Mouse (Mus musculus) kidney, postnatal 0 days (tissue): Measurements from ENCODE around the gene Mad1l1. TPM values are rescaled to one million over a fixed set of nuclear protein-coding genes. Genes with fewer than 3 reads are reported as not detected.
A peak's percentile ranks its signal among the peaks of the same experiment; 100 is the strongest.

Source experiments
- ATAC-seq: fragments of 200-750 bp; cut with Nextera tagmentation; replicated peaks from 2 replicates; pipeline ENCODE4 v1.8.0; 2017; ENCODE audit warnings: low read depth, moderate number of reproducible peaks, moderate TSS enrichment, moderate library complexity; ENCODE audit not compliant: low FRiP score
- DNase-seq: peaks from one replicate; pipeline ENCODE4 v3.0.0-alpha.2; 2016; ENCODE audit warnings: low spot score
- H3K27ac ChIP-seq: fragments of 300-500 bp; sonication (generic); 2 replicates; pipeline ENCODE4 v1.5.1; 2014; ENCODE audit warnings: mild to moderate bottlenecking
- H3K27me3 ChIP-seq: fragments of 300-500 bp; sonication (generic); 2 replicates; pipeline ENCODE4 v1.6.1; 2014; ENCODE audit warnings: low read length, mixed read lengths; ENCODE audit not compliant: insufficient read depth
- H3K36me3 ChIP-seq: fragments of 300-500 bp; sonication (generic); 2 replicates; pipeline ENCODE4 v1.6.1; 2014; ENCODE audit warnings: low read length, mixed read lengths; ENCODE audit not compliant: insufficient read depth
- H3K4me1 ChIP-seq: fragments of 300-500 bp; sonication (generic); replicated peaks from 2 replicates; pipeline ENCODE4 v1.6.1; 2014; ENCODE audit warnings: antibody characterized with exemption, low read length, mixed read lengths; ENCODE audit not compliant: insufficient read depth
- H3K4me2 ChIP-seq: fragments of 300-500 bp; sonication (generic); 2 replicates; pipeline ENCODE4 v1.6.1; 2014; ENCODE audit warnings: mild to moderate bottlenecking, low read length, moderate library complexity, mixed read lengths
- H3K4me3 ChIP-seq: fragments of 300-500 bp; sonication (generic); replicated peaks from 2 replicates; pipeline ENCODE4 v1.5.1; 2014; ENCODE audit warnings: low read depth, low read length
- H3K9ac ChIP-seq: fragments of 300-500 bp; sonication (generic); 2 replicates; pipeline ENCODE4 v1.6.1; 2014; ENCODE audit warnings: low read depth, low read length
- H3K9me3 ChIP-seq: fragments of 300-500 bp; sonication (generic); replicated peaks from 2 replicates; pipeline ENCODE4 v1.6.1; 2016; ENCODE audit warnings: low read length, inconsistent platforms, mixed read lengths
- CTCF ChIP-seq: IDR thresholded peaks from 2 replicates; pipeline ENCODE4 v1.5.1; 2016; ENCODE audit warnings: antibody characterized with exemption, low read depth, mild to moderate bottlenecking, moderate library complexity
- WGBS: fragments of 180-500 bp; shearing (Covaris S2); extraction: QIAGEN DNeasy Blood & Tissue Kit; methylation state at CpG from one replicate; pipeline ENCODE4 v1.1.7; 2014; 5-methylcytosine and 5-hydroxymethylcytosine counted together
- polyA plus RNA-seq: library from polyadenylated mRNA; unstranded; fragments of >200 nt; fragmentation: Nextera tagmentation; extraction: Ambion mirVana; gene quantifications from 2 replicates; pipeline ENCODE4 v1.2.1, GENCODE M21; 2015

Mad1l1 gene
- polyA plus RNA-seq, 1 experiment from 2014 or later: 25.8 TPM

DNA sequence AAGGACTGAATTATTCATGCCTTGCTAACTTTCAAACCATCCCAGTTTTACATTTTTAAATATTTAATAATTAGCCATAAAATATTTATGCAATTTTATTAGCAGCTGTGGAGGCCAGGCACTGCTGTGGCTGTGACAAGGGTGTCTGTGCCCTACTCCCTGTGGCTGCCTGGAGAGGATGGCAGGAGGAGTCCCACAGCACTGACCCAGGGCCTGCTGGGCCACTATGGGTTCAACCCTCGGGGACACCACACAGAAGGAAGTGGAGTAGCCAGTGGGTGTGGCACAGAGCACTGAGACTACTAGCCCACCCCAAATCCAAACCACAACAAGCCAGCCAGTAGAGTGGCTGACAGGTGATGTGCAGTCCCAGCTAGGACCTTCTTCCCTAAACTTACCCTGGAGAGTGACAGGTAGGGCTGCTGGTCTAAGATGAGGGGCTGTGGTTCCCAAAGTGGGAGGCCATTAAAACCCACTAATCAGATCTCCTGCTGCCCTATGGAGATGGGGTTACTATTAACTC, 248.1 kb downstream of the Mad1l1 start:
- H3K4me3 ChIP-seq: no peak overlapping the region
- no peak overlapping the region for H3K9ac ChIP-seq
- H3K9me3 ChIP-seq: no peaks in the 10 kb centered on the region
- H3K4me1 ChIP-seq: no peaks in the 10 kb centered on the region
- H3K27me3 ChIP-seq: no peaks in the 10 kb centered on the region
- no peaks in the 10 kb centered on the region for H3K36me3 ChIP-seq
- no peak overlapping the region for H3K4me2 ChIP-seq
- no peak for TF ChIP-seq CTCF
- H3K27ac ChIP-seq: no peak overlapping the region
- 33% methylated on average over 1 of the region's 1 CpGs for WGBS
- no peak for ATAC-seq
- no peak for DNase-seq

DNA sequence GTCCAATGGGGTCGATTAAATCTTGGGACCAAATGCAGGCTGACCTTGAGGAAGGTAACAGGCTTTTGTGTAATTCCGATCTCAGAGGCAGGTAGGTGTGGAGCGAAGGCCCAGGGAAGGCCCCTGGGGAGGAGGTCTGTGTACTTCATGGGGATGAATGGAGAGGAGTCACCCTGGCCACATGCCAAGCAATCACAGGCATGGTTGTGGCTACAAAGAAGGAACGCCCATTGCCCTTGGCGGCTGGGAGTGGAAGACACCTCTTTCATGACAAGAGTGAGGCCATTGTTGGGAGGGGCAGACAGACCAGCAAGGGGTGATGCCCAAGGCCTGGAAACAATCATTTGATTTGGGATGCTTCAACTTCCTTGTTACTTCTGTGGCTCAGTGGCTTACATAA, 252.8 kb downstream of the Mad1l1 start:
- WGBS: 65% methylated on average over 5 of the region's 5 CpGs
- no peak for DNase-seq
- Histone ChIP-seq H3K9ac (no peak overlapping the region), H3K27me3 (no peaks in the 10 kb centered on the region), H3K4me2 (no peak overlapping the region), H3K4me1 (no peaks in the 10 kb centered on the region), H3K27ac (no peak overlapping the region), H3K36me3 (0 out of 2 replicates have a peak, but pooled peaks cover 4% of the 10 kb centered on the region), H3K9me3 (no peaks in the 10 kb centered on the region), H3K4me3 (no peak overlapping the region)
- TF ChIP-seq CTCF: no peak
- no peak for ATAC-seq

DNA sequence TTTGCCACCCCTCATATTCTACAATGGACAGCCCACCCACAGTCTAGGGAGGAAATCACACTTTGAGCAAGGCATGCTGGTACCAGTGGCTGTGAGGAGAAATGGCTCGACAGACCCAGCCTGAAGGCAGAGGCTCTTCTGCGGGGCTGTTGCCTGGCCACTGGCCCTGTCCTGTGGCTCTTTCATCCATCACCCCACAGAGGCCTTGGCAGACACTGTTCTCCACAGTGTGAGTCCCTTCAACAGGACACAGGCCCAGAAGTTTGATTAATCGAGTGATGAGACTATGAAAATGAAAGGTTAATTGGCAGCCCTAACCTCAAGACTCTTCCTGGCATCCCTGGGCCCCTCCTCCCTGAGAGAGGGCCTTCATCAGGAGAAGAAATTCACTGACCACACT, 253.3 kb downstream of the Mad1l1 start:
- Histone ChIP-seq H3K4me1 (no peaks in the 10 kb centered on the region), H3K36me3 (0 out of 2 replicates have a peak, but pooled peaks cover 4% of the 10 kb centered on the region), H3K27ac (no peak overlapping the region), H3K9me3 (no peaks in the 10 kb centered on the region), H3K27me3 (no peaks in the 10 kb centered on the region), H3K4me3 (no peak overlapping the region), H3K4me2 (no peak overlapping the region), H3K9ac (no peak overlapping the region)
- 52% methylated on average over 3 of the region's 3 CpGs for WGBS
- no peak for TF ChIP-seq CTCF
- no peak for DNase-seq
- no peak for ATAC-seq

DNA sequence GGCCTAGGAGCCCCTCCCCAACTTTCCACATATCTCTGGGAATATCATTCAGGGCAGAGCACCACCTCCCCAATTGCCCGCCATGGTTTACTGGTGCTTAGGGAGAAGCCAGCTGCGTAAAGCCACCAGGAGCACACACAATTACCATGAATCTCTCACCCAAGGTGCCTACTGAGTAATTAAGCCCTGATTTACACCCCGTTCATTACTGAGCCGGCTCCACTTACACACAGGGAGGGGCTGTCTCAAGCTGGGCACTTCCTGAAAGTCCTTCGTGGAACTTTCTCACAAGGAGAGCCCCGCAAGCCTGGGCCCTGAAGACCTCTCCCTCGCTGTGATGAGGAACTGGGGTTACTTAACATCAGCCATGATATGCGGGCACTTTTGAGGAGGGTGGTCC, 254.6 kb downstream of the Mad1l1 start:
- Histone ChIP-seq H3K27me3 (no peaks in the 10 kb centered on the region), H3K36me3 (0 out of 2 replicates have a peak, but pooled peaks cover 4% of the 10 kb centered on the region), H3K4me1 (no peaks in the 10 kb centered on the region), H3K4me3 (no peak overlapping the region), H3K9ac (no peak overlapping the region), H3K9me3 (no peaks in the 10 kb centered on the region), H3K27ac (no peak overlapping the region), H3K4me2 (no peak overlapping the region)
- ATAC-seq: no peak
- 27% methylated on average over 8 of the region's 8 CpGs for WGBS
- no peak for TF ChIP-seq CTCF
- peak; percentile 62 for DNase-seq

DNA sequence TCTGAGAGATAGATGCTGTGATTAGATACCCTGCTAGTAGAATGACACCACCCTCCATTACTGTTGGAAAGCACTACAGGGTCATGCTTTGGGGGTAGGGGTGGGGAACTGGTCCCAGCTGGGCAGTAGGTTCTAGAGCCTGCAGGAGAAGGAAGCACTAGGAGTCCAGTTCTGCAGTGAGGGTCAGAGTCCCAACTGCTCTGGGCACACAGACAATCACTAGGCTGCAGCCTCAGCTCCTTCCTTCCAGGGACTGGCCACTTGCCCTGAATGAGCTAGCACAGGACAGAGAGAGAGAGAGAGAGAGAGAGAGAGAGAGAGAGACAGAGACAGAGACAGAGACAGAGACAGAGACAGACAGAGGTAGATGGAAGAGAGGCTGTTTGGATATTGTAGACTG, 255.1 kb downstream of the Mad1l1 start:
- no peak overlapping the region for H3K9ac ChIP-seq
- no peak overlapping the region for H3K4me2 ChIP-seq
- DNase-seq (no peak), ATAC-seq (no peak)
- no peaks in the 10 kb centered on the region for H3K9me3 ChIP-seq
- no peaks in the 10 kb centered on the region for H3K27me3 ChIP-seq
- 0 out of 2 replicates have a peak, but pooled peaks cover 4% of the 10 kb centered on the region for H3K36me3 ChIP-seq
- H3K4me1 ChIP-seq: no peaks in the 10 kb centered on the region
- H3K27ac ChIP-seq: no peak overlapping the region
- no peak for TF ChIP-seq CTCF
- H3K4me3 ChIP-seq: no peak overlapping the region

DNA sequence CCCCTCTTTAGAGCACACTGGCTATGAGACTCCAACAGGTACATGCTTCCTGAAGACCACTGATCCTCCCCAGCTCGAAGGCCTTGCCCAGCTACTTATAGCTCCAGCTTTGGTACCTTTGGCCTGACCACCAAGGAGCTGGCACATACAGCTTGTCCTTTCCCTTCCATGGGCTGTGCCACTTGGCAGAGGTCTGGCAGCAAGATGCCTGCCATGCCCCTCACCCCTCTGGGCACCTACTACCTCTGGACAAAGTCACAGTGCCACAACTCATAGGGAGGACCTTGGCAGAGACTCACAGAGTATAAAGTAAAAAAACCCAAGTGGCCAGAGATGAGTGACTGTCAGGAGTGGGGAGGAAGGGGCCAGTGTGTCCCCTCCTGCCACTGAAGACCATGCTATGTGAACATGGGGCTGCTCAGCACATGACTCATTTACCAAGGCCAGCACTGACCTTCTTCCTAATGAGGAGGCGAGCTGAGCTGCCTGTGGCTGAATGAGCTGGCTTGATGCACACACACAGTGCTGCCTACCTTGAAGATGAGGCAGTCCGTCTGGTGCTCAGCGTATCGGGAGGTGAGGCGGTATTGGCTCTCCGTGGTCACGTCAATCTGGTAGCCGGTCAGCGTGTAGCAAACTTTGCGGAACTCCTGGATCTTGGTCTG, 255.9 kb downstream of the Mad1l1 start:
- Histone ChIP-seq H3K9me3 (no peaks in the 10 kb centered on the region), H3K36me3 (0 out of 2 replicates have a peak, but pooled peaks cover 4% of the 10 kb centered on the region), H3K9ac (no peak overlapping the region), H3K27ac (no peak overlapping the region), H3K4me1 (no peaks in the 10 kb centered on the region), H3K27me3 (no peaks in the 10 kb centered on the region), H3K4me3 (no peak overlapping the region), H3K4me2 (no peak overlapping the region)
- ATAC-seq (no peak), DNase-seq (no peak)
- no peak for TF ChIP-seq CTCF
- WGBS: 86% methylated on average over 11 of the region's 11 CpGs

DNA sequence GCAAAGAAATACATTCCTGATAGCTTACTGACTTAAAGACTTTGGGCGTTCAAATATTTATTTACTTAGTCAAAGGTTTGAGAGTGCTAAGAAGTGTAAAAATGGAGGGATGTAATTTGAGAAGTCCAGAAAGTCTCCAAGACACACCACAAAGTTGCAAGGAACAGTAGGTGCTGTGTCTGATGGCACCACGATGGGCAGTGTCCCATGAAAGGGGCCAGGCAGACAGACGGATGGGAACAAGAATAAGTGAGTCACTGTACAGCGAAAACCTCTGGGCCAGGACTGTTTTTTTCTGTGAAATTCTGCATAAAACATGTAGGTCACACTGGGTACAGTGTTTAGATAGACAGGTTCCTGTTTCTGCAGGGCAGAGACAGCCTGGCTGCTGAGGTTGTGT, 256.8 kb downstream of the Mad1l1 start:
- H3K36me3 ChIP-seq: 0 out of 2 replicates have a peak, but pooled peaks cover 4% of the 10 kb centered on the region
- H3K4me1 ChIP-seq: no peaks in the 10 kb centered on the region
- H3K4me3 ChIP-seq: no peak overlapping the region
- no peak for TF ChIP-seq CTCF
- WGBS: 71% methylated on average over 4 of the region's 4 CpGs
- no peak overlapping the region for H3K27ac ChIP-seq
- no peaks in the 10 kb centered on the region for H3K27me3 ChIP-seq
- no peak overlapping the region for H3K9ac ChIP-seq
- no peak for DNase-seq
- no peak for ATAC-seq
- H3K9me3 ChIP-seq: no peaks in the 10 kb centered on the region
- no peak overlapping the region for H3K4me2 ChIP-seq
